Mouse (Mus musculus) kidney, adult 2 months (tissue): ENCODE results near the gene Tymp.

ENCODE experiments used
- CTCF ChIP-seq: fragments of 200-500 bp; conservative IDR thresholded peaks from 2 replicates; pipeline ENCODE4 v1.5.1; 2011; ENCODE audit warnings: low read depth, mild to moderate bottlenecking, control low read depth, low read length, moderate library complexity, mixed read lengths; ENCODE audit not compliant: insufficient read depth, insufficient read length
- POLR2A ChIP-seq: fragments of 200-500 bp; IDR thresholded peaks from one replicate; pipeline ENCODE4 v1.6.1; 2011; ENCODE audit warnings: low read depth, low read length, control low read depth

DNA sequence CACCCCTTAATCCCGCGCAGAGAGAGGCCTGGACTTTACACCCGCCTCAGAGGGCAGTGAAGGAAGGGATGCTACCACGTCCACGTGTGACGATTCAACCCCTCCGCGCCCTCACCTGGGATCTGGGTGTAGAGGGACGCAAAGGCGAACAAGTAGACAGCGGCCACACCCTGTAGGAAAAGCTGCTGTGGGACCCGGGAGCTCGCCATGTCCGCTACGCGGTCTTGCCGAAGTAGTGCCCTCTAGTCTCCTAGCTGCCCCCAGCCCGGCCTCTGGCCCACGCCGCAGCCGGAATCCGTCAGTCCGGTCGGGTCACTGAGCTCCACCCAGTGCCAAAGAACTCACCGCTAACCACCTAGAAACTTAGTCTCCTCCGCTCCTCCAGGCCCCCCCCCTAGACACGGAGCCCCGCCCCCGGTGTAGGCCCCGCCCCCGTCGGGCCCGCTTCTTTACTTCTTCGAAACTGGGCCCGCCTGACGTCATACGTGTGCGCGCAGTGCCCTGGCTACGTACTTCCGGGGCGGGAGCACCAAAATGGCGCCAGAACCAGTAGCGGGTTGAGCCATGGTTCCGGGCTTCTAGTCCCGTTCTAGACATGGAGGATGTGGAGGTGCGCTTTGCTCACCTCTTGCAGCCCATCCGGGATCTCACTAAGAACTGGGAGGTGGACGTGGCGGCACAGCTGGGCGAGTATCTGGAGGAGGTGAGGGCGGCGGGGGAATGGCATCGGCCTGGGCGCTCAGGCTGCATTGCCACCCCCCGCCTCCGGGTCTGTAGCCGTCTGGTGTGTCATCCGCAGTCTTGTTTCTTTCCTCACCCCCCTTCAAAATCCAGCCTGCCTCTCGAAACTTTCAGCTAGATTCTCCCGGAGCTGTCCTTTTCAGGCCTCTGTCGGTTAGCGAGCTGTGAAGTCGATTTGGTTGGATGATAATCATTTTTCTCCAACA, 21.3 kb downstream of the Tymp start, which contains the start of the genes Lmf2 and Ncaph2:
- TF ChIP-seq CTCF (no peak), POLR2A (peak; percentile 14)
